Mouse (Mus musculus) stomach, embryonic 15.5 days (tissue): ENCODE measurements at regions not wholly inside any gene's neighbourhood (a gene's known extent, or its start where the extent isn't known, plus 50 kb on each side); places are given as distances from the start of the nearest gene placed in this dataset.

ENCODE experiments used
- ATAC-seq: fragments of 200-750 bp; cut with Nextera tagmentation; 2 replicates; pipeline ENCODE4 v1.8.0; 2017; ENCODE audit warnings: low read depth, moderate number of reproducible peaks, moderate TSS enrichment; ENCODE audit not compliant: insufficient read depth, low FRiP score
- H3K27ac ChIP-seq: fragments of 300-500 bp; sonication (generic); 2 replicates; pipeline ENCODE4 v1.5.1; 2015; ENCODE audit warnings: mild to moderate bottlenecking, inconsistent platforms
- H3K27me3 ChIP-seq: fragments of 300-500 bp; sonication (generic); replicated peaks from 2 replicates; pipeline ENCODE4 v1.6.1; 2015; ENCODE audit warnings: inconsistent platforms
- H3K36me3 ChIP-seq: fragments of 300-500 bp; sonication (generic); 2 replicates; pipeline ENCODE4 v1.6.1; 2015; ENCODE audit warnings: inconsistent platforms
- H3K4me1 ChIP-seq: fragments of 300-500 bp; sonication (generic); 2 replicates; pipeline ENCODE4 v1.6.1; 2015; ENCODE audit warnings: inconsistent platforms
- H3K4me2 ChIP-seq: fragments of 300-500 bp; sonication (generic); 2 replicates; pipeline ENCODE4 v1.6.1; 2015; ENCODE audit warnings: mild to moderate bottlenecking, inconsistent platforms
- H3K4me3 ChIP-seq: fragments of 300-500 bp; sonication (generic); replicated peaks from 2 replicates; pipeline ENCODE4 v1.5.1; 2015; ENCODE audit warnings: inconsistent platforms
- H3K9ac ChIP-seq: fragments of 300-500 bp; sonication (generic); 2 replicates; pipeline ENCODE4 v1.6.1; 2015; ENCODE audit warnings: inconsistent platforms
- H3K9me3 ChIP-seq: fragments of 300-500 bp; sonication (generic); 2 replicates; pipeline ENCODE4 v1.6.1; 2016; ENCODE audit warnings: inconsistent platforms
- WGBS: fragments of 180-500 bp; shearing (Covaris S2); methylation state at CpG from one replicate; pipeline ENCODE4 v1.1.7; 2015; 5-methylcytosine and 5-hydroxymethylcytosine counted together

DNA sequence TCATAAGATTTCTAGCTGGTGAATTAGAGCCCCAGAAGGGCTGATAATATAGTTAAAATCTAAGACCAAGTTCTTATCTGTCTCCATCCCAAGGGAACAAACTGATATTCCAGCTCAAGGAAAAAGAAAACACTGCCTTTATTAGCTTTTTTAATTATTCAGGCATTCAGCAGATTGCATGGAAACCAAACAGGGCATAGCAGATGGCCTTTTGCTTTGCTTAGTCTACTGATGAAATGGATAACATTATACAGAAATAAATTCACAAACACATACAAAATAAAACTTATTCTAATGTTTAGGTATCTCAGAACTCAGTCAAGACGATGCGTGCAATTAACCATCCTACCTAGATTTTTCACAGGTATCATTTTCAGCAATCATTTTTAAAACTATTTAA is 198.9 kb downstream of the Isl1 start:
- Histone ChIP-seq H3K9me3 (no peaks in the 10 kb centered on the region), H3K4me2 (no peak overlapping the region), H3K36me3 (no peaks in the 10 kb centered on the region), H3K4me1 (no peaks in the 10 kb centered on the region), H3K27ac (no peak overlapping the region), H3K4me3 (no peak overlapping the region), H3K9ac (no peak overlapping the region), H3K27me3 (no peaks in the 10 kb centered on the region)
- ATAC-seq = no peak
- 96% methylated on average over 2 of the region's 2 CpGs for WGBS

DNA sequence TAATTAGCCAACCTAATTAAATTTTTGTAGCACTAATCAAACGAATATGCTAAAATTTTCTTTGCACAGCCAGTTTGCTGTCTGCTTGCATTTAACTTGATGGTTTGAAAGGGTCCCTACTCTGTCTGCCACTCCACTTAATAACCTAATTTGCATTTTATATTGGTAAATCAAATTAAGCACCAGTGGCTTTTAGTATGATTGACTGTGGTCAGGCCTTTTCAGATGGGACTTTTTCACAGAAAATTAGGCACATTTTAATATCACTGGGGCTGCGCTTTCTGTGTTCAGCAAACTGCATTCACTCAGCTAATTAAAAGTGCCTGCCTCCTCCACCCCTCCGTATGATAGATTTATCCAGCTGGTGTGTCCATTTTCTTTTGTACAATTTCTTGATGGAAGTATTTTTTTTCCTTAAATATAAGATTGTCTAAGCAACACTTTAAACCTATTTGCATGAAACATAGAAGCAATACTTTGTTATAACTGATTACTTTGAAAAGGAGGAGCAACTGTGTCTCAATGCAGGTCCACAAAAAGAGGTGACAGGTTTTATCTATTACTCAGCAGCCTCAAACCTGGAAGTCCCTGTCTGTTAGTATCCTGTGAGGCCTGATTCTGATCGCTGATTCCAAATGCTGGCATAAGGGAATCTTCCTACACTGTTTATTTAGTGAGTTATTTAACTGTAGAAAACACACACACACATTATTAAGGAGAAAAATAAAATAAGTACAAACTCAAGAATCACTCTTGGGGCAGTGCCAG is 221.8 kb downstream of the Isl1 start:
- Histone ChIP-seq H3K4me3 (no peak overlapping the region), H3K4me2 (no peak overlapping the region), H3K27me3 (no peaks in the 10 kb centered on the region), H3K27ac (no peak overlapping the region), H3K36me3 (no peaks in the 10 kb centered on the region), H3K9me3 (no peaks in the 10 kb centered on the region), H3K4me1 (no peaks in the 10 kb centered on the region), H3K9ac (no peak overlapping the region)
- no peak for ATAC-seq
- 68% methylated on average over 4 of the region's 4 CpGs for WGBS

GRCm38 (mm10) chr13:116087140-116087539 is 222.3 kb downstream of the Isl1 start:
- H3K4me2 ChIP-seq = no peak overlapping the region
- WGBS = 81% methylated on average over 1 of the region's 1 CpGs
- no peak for ATAC-seq
- no peaks in the 10 kb centered on the region for H3K27me3 ChIP-seq
- no peaks in the 10 kb centered on the region for H3K36me3 ChIP-seq
- H3K9me3 ChIP-seq = no peaks in the 10 kb centered on the region
- no peak overlapping the region for H3K4me3 ChIP-seq
- H3K4me1 ChIP-seq = no peaks in the 10 kb centered on the region
- H3K27ac ChIP-seq = no peak overlapping the region
- no peak overlapping the region for H3K9ac ChIP-seq

GRCm38 (mm10) chr13:116056976-116057647 is 252.4 kb downstream of the Isl1 start:
- Histone ChIP-seq H3K27ac (no peak overlapping the region), H3K4me3 (no peak overlapping the region), H3K36me3 (no peaks in the 10 kb centered on the region), H3K9ac (no peak overlapping the region), H3K9me3 (no peaks in the 10 kb centered on the region), H3K4me2 (no peak overlapping the region), H3K4me1 (no peaks in the 10 kb centered on the region), H3K27me3 (no peaks in the 10 kb centered on the region)
- ATAC-seq = no peak
- WGBS = 80% methylated on average over 5 of the region's 5 CpGs

DNA sequence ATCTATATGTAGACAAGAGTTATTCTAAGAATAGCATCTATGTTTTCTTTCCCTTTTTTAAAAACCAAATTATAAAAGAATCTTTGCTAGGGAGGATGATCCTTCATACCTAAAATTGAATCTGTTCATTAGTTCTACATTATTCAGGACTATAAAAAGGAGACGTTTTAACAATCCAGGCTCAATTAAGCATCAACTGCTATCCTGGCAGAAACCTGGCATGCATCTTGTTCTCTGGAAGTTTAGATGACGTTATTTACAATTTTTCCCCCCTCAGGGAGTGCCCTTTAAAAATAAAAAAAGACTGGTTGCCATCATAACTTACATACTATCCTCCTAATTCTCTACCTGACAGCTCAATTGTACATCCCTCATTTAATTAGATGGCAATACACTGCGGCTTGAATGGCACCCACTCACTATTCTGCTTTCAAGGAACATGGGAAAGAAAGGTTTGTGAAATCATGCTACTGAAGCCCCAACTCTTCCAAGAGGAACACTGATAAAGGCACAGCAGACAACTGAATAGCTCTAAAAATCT is 253.3 kb downstream of the Isl1 start:
- ATAC-seq = no peak
- 81% methylated on average over 3 of the region's 3 CpGs for WGBS
- Histone ChIP-seq H3K36me3 (no peaks in the 10 kb centered on the region), H3K4me3 (no peak overlapping the region), H3K27me3 (no peaks in the 10 kb centered on the region), H3K4me2 (no peak overlapping the region), H3K27ac (no peak overlapping the region), H3K4me1 (no peaks in the 10 kb centered on the region), H3K9me3 (no peaks in the 10 kb centered on the region), H3K9ac (no peak overlapping the region)

- ATAC-seq = no peak
- no peaks in the 10 kb centered on the region for H3K4me1 ChIP-seq
- 47% methylated on average over 4 of the region's 4 CpGs for WGBS
Observed at GRCm38 (mm10) chr13:116036166-116036565, 273.3 kb downstream of the Isl1 start.

GRCm38 (mm10) chr13:116030152-116030720 is 279.3 kb downstream of the Isl1 start:
- WGBS = 63% methylated on average over 2 of the region's 2 CpGs

More at GRCm38 (mm10) chr13:116036166-116036565, 273.3 kb downstream of the Isl1 start:
- Histone ChIP-seq H3K9ac (no peak overlapping the region), H3K4me3 (no peak overlapping the region), H3K36me3 (no peaks in the 10 kb centered on the region), H3K4me2 (no peak overlapping the region), H3K27me3 (no peaks in the 10 kb centered on the region), H3K27ac (no peak overlapping the region), H3K9me3 (no peaks in the 10 kb centered on the region)

GRCm38 (mm10) chr13:116028583-116028982 is 280.9 kb downstream of the Isl1 start:
- 90% methylated on average over 2 of the region's 2 CpGs for WGBS
- no peak overlapping the region for H3K4me3 ChIP-seq
- no peak for ATAC-seq
- no peak overlapping the region for H3K9ac ChIP-seq
- no peaks in the 10 kb centered on the region for H3K4me1 ChIP-seq
- H3K9me3 ChIP-seq = no peaks in the 10 kb centered on the region
- no peak overlapping the region for H3K27ac ChIP-seq
- H3K27me3 ChIP-seq = no peaks in the 10 kb centered on the region
- no peak overlapping the region for H3K4me2 ChIP-seq
- H3K36me3 ChIP-seq = no peaks in the 10 kb centered on the region

More at GRCm38 (mm10) chr13:116030152-116030720, 279.3 kb downstream of the Isl1 start:
- H3K4me1 ChIP-seq = no peaks in the 10 kb centered on the region
- no peaks in the 10 kb centered on the region for H3K9me3 ChIP-seq
- H3K9ac ChIP-seq = no peak overlapping the region
- no peak overlapping the region for H3K4me3 ChIP-seq
- H3K4me2 ChIP-seq = no peak overlapping the region
- H3K36me3 ChIP-seq = no peaks in the 10 kb centered on the region
- peak; percentile 89 for ATAC-seq
- peak overlapping the region; percentile 57; the same call in 1 of the 2 replicates for H3K27ac ChIP-seq
- H3K27me3 ChIP-seq = no peaks in the 10 kb centered on the region

DNA sequence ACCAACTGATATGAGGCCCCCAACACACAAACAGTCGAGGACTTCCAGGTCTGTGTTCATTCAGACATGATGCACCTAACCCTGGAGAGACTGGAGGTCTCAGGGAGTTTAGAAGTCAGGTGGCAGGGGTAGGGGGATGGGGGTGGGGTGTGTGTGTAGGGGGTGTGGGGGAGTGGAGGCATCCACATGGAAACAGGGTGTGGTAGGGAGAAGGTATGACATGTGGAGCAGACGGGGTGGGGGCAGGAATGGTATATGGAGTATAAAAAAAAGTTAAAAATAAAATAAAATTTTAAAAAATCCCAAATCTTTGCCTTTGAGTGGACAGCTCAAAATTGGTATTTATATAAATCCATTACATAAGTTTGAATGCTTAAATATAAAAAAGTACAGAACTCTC is 282.3 kb downstream of the Isl1 start:
- 86% methylated on average over 2 of the region's 2 CpGs for WGBS
- no peak for ATAC-seq
- Histone ChIP-seq H3K4me3 (no peak overlapping the region), H3K27ac (no peak overlapping the region), H3K9ac (no peak overlapping the region), H3K36me3 (no peaks in the 10 kb centered on the region), H3K4me2 (no peak overlapping the region), H3K9me3 (no peaks in the 10 kb centered on the region), H3K4me1 (no peaks in the 10 kb centered on the region), H3K27me3 (no peaks in the 10 kb centered on the region)

DNA sequence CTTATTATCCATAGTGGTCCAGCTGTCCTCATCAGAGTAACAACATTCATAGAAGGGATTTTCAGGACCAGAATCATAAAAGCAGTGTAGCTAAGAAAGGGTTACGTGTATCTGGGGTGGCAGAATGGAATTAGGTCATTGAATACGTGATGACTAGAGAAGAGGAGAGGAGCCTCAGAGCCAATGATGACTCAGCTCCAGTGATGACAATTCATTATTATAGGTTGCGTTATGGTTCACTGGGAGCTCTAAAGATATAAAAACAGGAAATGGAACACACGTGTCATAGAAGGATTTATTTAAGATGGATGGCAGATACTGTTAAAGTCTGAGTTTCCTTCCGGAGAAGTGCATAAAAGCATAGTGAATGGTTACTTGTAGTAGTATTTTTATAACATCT is 291.6 kb downstream of the Isl1 start:
- no peak overlapping the region for H3K4me3 ChIP-seq
- no peaks in the 10 kb centered on the region for H3K4me1 ChIP-seq
- H3K4me2 ChIP-seq = no peak overlapping the region
- no peaks in the 10 kb centered on the region for H3K36me3 ChIP-seq
- H3K9me3 ChIP-seq = no peaks in the 10 kb centered on the region
- no peak overlapping the region for H3K9ac ChIP-seq
- H3K27ac ChIP-seq = no peak overlapping the region
- WGBS = 36% methylated on average over 5 of the region's 5 CpGs
- no peak for ATAC-seq
- H3K27me3 ChIP-seq = no peaks in the 10 kb centered on the region

GRCm38 (mm10) chr13:116003733-116004132 is 305.8 kb downstream of the Isl1 start:
- Histone ChIP-seq H3K9ac (no peak overlapping the region), H3K27ac (no peak overlapping the region), H3K4me3 (no peak overlapping the region), H3K36me3 (no peaks in the 10 kb centered on the region), H3K9me3 (no peaks in the 10 kb centered on the region), H3K4me1 (no peaks in the 10 kb centered on the region), H3K27me3 (no peaks in the 10 kb centered on the region), H3K4me2 (no peak overlapping the region)
- ATAC-seq = no peak
- 67% methylated on average over 1 of the region's 1 CpGs for WGBS

DNA sequence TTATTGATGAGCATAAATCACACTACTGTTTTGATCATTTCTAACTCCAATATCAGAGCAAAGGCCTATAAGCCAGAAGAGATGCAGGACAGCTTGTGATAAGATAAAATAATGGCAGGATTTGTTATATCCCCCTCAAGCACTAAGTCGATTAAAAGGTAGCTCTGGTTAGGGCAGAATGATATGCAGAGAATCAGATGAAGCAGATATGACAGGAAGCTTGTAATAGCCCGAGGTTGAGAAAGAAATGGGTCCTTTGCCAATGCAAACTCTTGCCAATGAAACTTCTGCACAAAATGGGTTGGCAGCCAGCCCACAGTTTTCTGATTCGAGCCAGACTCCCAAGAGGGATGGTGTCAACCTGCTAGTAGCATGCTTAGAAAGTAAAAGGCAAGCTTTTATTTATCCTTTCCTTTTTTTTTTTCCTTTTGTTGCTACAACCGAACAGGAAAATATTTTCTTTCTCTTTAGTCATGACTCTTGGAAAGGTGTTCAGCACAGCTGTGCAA is 307.0 kb downstream of the Isl1 start:
- ATAC-seq = no peak
- no peak overlapping the region for H3K4me3 ChIP-seq

More for the DNA sequence above, 307.0 kb downstream of the Isl1 start:
- Histone ChIP-seq H3K4me1 (no peaks in the 10 kb centered on the region), H3K36me3 (no peaks in the 10 kb centered on the region), H3K4me2 (no peak overlapping the region), H3K9me3 (no peaks in the 10 kb centered on the region), H3K27ac (no peak overlapping the region), H3K9ac (no peak overlapping the region), H3K27me3 (no peaks in the 10 kb centered on the region)
- 37% methylated on average over 4 of the region's 4 CpGs for WGBS
